Mouse (Mus musculus): ENCODE measurements at regions not wholly inside any gene's neighbourhood (a gene's known extent, or its start where the extent isn't known, plus 50 kb on each side); places are given as distances from the start of the nearest gene placed in this dataset.

GRCm38 (mm10) chr12:17481687-17482086 lies 62.9 kb upstream of the Odc1 start:
- DNase-seq (ENCODE audit: low read depth, low spot score), result peak; percentile 45

- DNase-seq (ENCODE audit: low read depth, low spot score), result no peak
These were observed 62.4 kb upstream of the Odc1 start for GRCm38 (mm10) chr12:17482196-17482595.

- no peak for DNase-seq (ENCODE audit: low read depth, low spot score)
These were observed 60.1 kb upstream of the Odc1 start for GRCm38 (mm10) chr12:17484448-17484847.

- no peak for DNase-seq (ENCODE audit: low read depth, low spot score)
These were observed 58.4 kb upstream of the Odc1 start for GRCm38 (mm10) chr12:17486062-17486770.

- no peak for DNase-seq (ENCODE audit: low read depth, low spot score)
These were observed 57.3 kb upstream of the Odc1 start for GRCm38 (mm10) chr12:17487336-17487735.

- no peak for DNase-seq (ENCODE audit: low read depth, low spot score)
These were observed 56.4 kb upstream of the Odc1 start for GRCm38 (mm10) chr12:17488203-17488602.

GRCm38 (mm10) chr12:17489971-17490370 lies 54.6 kb upstream of the Odc1 start:
- DNase-seq (ENCODE audit: low read depth, low spot score), result no peak

- no peak for DNase-seq (ENCODE audit: low read depth, low spot score)
These were observed 52.0 kb upstream of the Odc1 start for GRCm38 (mm10) chr12:17492574-17492973.

GRCm38 (mm10) chr12:17493053-17493452 lies 51.5 kb upstream of the Odc1 start:
- no peak for DNase-seq (ENCODE audit: low read depth, low spot score)

- DNase-seq (ENCODE audit: low read depth, low spot score), result no peak
These were observed 50.8 kb upstream of the Odc1 start for GRCm38 (mm10) chr12:17493810-17494209.

Data from R1 (cell line).